Mouse (Mus musculus): ENCODE measurements around the gene Scp2. TPM values are rescaled to one million over a fixed set of nuclear protein-coding genes. Genes with fewer than 3 reads are reported as not detected.

The Scp2 gene
- polyA plus RNA-seq, 1 experiment from 2014 or later: 311 TPM

- no peak overlapping the region for H3K27ac ChIP-seq
- no peaks in the 10 kb centered on the region for H3K36me3 ChIP-seq
- WGBS: 61% methylated on average over 8 of the region's 8 CpGs
- no peak overlapping the region for H3K4me2 ChIP-seq
- no peaks in the 10 kb centered on the region for H3K9me3 ChIP-seq
- peaks cover 4% of the 10 kb centered on the region; the same call in 1 of the 2 replicates for H3K4me1 ChIP-seq
- no peaks in the 10 kb centered on the region for H3K27me3 ChIP-seq
- no peak for ATAC-seq (ENCODE audit: borderline replicate concordance, extremely low read depth, low FRiP score, low TSS enrichment)
- H3K4me3 ChIP-seq: no peak overlapping the region
- H3K9ac ChIP-seq: no peak overlapping the region
Observed at GRCm38 (mm10) chr4:108008541-108008940, 136.3 kb downstream of the Scp2 start.

DNA sequence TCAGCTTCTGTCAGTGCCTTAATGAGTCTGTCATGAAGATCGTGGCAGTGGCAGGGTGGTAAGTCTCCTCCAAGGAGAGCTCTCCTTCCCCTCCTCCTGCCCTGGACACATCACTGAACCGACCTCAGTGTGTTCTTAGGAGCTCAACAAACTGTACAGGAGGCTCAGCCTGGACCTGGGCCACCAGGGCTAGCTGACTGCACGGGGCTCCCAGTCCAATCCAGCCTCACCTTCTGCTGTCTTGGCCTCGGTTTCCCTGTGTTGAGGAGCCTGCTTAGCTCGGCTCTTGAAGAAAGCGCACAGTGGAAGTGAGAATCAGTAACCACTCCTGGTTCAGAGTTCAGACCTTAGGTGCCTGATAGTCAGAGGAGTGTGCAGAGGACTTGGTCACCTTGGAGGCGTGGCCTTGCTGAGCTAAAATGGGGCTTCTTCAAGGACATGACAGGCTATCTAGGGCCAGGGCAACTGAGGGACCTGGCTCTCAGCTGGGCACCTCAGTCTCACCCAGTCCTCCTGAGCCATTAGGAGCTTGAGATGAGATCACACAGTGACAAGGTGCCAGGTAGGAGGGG, 137.2 kb downstream of the Scp2 start:
- H3K4me2 ChIP-seq: no peak overlapping the region
- no peaks in the 10 kb centered on the region for H3K36me3 ChIP-seq
- no peak overlapping the region for H3K4me3 ChIP-seq
- H3K9me3 ChIP-seq: no peaks in the 10 kb centered on the region
- H3K4me1 ChIP-seq: peaks cover 4% of the 10 kb centered on the region; the same call in 1 of the 2 replicates
- no peaks in the 10 kb centered on the region for H3K27me3 ChIP-seq
- H3K9ac ChIP-seq: no peak overlapping the region
- no peak overlapping the region for H3K27ac ChIP-seq
- ATAC-seq (ENCODE audit: borderline replicate concordance, extremely low read depth, low FRiP score, low TSS enrichment): no peak
- WGBS: 73% methylated on average over 7 of the region's 7 CpGs

- Histone ChIP-seq H3K36me3 (no peaks in the 10 kb centered on the region), H3K9ac (no peak overlapping the region), H3K9me3 (no peaks in the 10 kb centered on the region), H3K4me2 (no peak overlapping the region), H3K27me3 (no peaks in the 10 kb centered on the region), H3K27ac (no peak overlapping the region), H3K4me1 (peaks cover 4% of the 10 kb centered on the region; the same call in 1 of the 2 replicates), H3K4me3 (no peak overlapping the region)
- ATAC-seq (ENCODE audit: borderline replicate concordance, extremely low read depth, low FRiP score, low TSS enrichment): peak; percentile 58; the same call in 1 of the 2 replicates
- 43% methylated on average over 7 of the region's 7 CpGs for WGBS
Observed at GRCm38 (mm10) chr4:108005328-108005727, 139.5 kb downstream of the Scp2 start.

- Histone ChIP-seq H3K27me3 (no peaks in the 10 kb centered on the region), H3K36me3 (no peaks in the 10 kb centered on the region), H3K9ac (no peak overlapping the region), H3K4me2 (no peak overlapping the region), H3K4me1 (peaks cover 6% of the 10 kb centered on the region; the same call in 1 of the 2 replicates), H3K27ac (no peak overlapping the region), H3K9me3 (no peaks in the 10 kb centered on the region), H3K4me3 (no peak overlapping the region)
- WGBS: 69% methylated on average over 1 of the region's 1 CpGs
- ATAC-seq (ENCODE audit: borderline replicate concordance, extremely low read depth, low FRiP score, low TSS enrichment): no peak
Observed at GRCm38 (mm10) chr4:107999380-107999779, 145.4 kb downstream of the Scp2 start.

- Histone ChIP-seq H3K9ac (no peak overlapping the region), H3K4me2 (no peak overlapping the region), H3K36me3 (no peaks in the 10 kb centered on the region), H3K9me3 (no peaks in the 10 kb centered on the region), H3K4me3 (no peak overlapping the region), H3K27ac (no peak overlapping the region), H3K27me3 (no peaks in the 10 kb centered on the region), H3K4me1 (peaks cover 6% of the 10 kb centered on the region; the same call in 1 of the 2 replicates)
- 13% methylated on average over 11 of the region's 11 CpGs for WGBS
- ATAC-seq (ENCODE audit: borderline replicate concordance, extremely low read depth, low FRiP score, low TSS enrichment): no peak
Observed at GRCm38 (mm10) chr4:107998641-107999332, 146.0 kb downstream of the Scp2 start.

DNA sequence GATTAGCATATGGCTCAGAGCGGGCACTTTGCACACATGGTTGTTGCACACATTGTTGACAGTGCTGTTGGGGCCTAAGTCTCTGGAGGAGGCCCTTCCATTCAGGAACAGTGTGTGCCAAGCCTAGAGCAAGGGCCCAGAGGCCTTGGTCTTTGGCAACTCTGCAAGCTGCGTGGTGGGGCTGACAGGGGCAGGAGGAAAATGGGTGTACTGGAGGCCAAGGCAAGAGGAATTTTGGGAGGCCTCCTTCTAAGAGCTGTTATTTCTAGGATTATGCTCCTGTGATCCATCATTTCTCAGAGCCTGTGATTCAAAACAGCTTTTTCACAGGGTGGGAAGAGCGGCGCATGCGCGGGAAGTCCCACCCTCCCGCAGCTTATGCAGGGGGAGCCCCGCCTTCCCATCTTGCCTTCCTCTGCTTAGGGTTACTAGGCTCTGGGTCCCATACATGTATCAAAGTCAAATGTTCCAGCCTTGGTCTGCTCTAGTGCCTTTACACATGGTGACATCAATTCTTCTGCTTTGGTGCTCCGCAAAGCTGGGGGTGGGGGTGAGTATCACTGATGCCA, 148.3 kb downstream of the Scp2 start:
- Histone ChIP-seq H3K9ac (no peak overlapping the region), H3K9me3 (no peaks in the 10 kb centered on the region), H3K4me1 (peaks cover 13% of the 10 kb centered on the region), H3K27ac (no peak overlapping the region), H3K4me2 (no peak overlapping the region), H3K27me3 (no peaks in the 10 kb centered on the region), H3K4me3 (no peak overlapping the region), H3K36me3 (no peaks in the 10 kb centered on the region)
- ATAC-seq (ENCODE audit: borderline replicate concordance, extremely low read depth, low FRiP score, low TSS enrichment): no peak
- 83% methylated on average over 9 of the region's 9 CpGs for WGBS

DNA sequence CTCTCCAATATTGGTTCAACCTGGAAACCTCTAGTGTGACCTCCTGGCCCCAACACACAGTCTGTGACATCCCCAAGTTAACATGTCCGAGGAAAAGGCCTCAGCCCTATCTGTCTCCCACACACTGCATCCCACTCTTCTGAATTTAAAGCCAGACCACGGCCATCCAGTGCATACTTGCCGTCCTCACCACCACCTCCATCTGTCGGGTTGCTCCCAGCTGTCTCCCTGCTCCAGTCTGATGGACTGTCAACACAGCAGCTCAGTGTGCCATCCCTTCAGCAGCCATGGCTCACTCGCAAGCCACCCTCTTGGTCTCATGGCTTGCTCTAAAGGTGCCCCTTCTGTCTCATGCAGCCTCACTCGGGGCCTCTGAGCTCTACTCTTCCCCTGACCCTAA, 149.1 kb downstream of the Scp2 start:
- H3K27ac ChIP-seq: no peak overlapping the region
- 77% methylated on average over 6 of the region's 6 CpGs for WGBS
- no peak overlapping the region for H3K4me2 ChIP-seq
- H3K36me3 ChIP-seq: no peaks in the 10 kb centered on the region
- H3K4me1 ChIP-seq: peaks cover 19% of the 10 kb centered on the region
- ATAC-seq (ENCODE audit: borderline replicate concordance, extremely low read depth, low FRiP score, low TSS enrichment): no peak
- H3K27me3 ChIP-seq: no peaks in the 10 kb centered on the region
- H3K9ac ChIP-seq: no peak overlapping the region
- H3K9me3 ChIP-seq: no peaks in the 10 kb centered on the region
- H3K4me3 ChIP-seq: no peak overlapping the region

GRCm38 (mm10) chr4:107995011-107995410, 149.8 kb downstream of the Scp2 start:
- H3K27me3 ChIP-seq: no peaks in the 10 kb centered on the region
- H3K4me3 ChIP-seq: no peak overlapping the region
- ATAC-seq (ENCODE audit: borderline replicate concordance, extremely low read depth, low FRiP score, low TSS enrichment): no peak
- H3K4me2 ChIP-seq: no peak overlapping the region
- no peaks in the 10 kb centered on the region for H3K9me3 ChIP-seq
- peaks cover 25% of the 10 kb centered on the region for H3K4me1 ChIP-seq
- no peak overlapping the region for H3K9ac ChIP-seq
- no peaks in the 10 kb centered on the region for H3K36me3 ChIP-seq
- H3K27ac ChIP-seq: no peak overlapping the region
- 76% methylated on average over 6 of the region's 6 CpGs for WGBS

Small RNA genes lying within 50 kb of the gene (microRNA-seq; reads per million reads assigned to microRNA genes)
- gene Mir6397: not detected

Other genes starting within 250 kb of the Scp2 start
- gene Cpt2, start 221.4 kb downstream of the Scp2 start, polyA plus RNA-seq (2015; fragmentation: Nextera tagmentation; extraction: Ambion mirVana): 43.8 and 45.0 TPM in 2 replicates
- 0.10 TPM in 1 of 2 replicates, not detected in the other for gene Slc1a7, start 176.7 kb downstream of the Scp2 start, polyA plus RNA-seq (2015; fragmentation: Nextera tagmentation; extraction: Ambion mirVana)
- gene Podn, start 48.6 kb downstream of the Scp2 start, polyA plus RNA-seq (2015; fragmentation: Nextera tagmentation; extraction: Ambion mirVana): 1.1 and 1.3 TPM in 2 replicates
- 46.1 and 46.7 TPM in 2 replicates for gene Echdc2, start 20.4 kb upstream of the Scp2 start, polyA plus RNA-seq (2015; fragmentation: Nextera tagmentation; extraction: Ambion mirVana)
- gene Zyg11a, start 73.0 kb upstream of the Scp2 start, polyA plus RNA-seq (2015; fragmentation: Nextera tagmentation; extraction: Ambion mirVana): 0.06 and 0.11 TPM in 2 replicates
- 9.5 and 9.9 TPM in 2 replicates for gene Zyg11b, start 156.1 kb upstream of the Scp2 start, polyA plus RNA-seq (2015; fragmentation: Nextera tagmentation; extraction: Ambion mirVana)
- gene Coa7, start 183.1 kb upstream of the Scp2 start, polyA plus RNA-seq (2015; fragmentation: Nextera tagmentation; extraction: Ambion mirVana): 45.2 and 47.3 TPM in 2 replicates
- gene Shisal2a, start 238.4 kb upstream of the Scp2 start, polyA plus RNA-seq (2015; fragmentation: Nextera tagmentation; extraction: Ambion mirVana): 0.36 and 0.88 TPM in 2 replicates

Data from lung, embryonic 15.5 days (tissue).